Mouse (Mus musculus): ENCODE data around the gene Asic2. TPM values are rescaled to one million over a fixed set of nuclear protein-coding genes. Genes with fewer than 3 reads are reported as not detected.

Gene Asic2
- polyA plus RNA-seq, 2 experiments = 0.01 to 0.04 TPM

DNA sequence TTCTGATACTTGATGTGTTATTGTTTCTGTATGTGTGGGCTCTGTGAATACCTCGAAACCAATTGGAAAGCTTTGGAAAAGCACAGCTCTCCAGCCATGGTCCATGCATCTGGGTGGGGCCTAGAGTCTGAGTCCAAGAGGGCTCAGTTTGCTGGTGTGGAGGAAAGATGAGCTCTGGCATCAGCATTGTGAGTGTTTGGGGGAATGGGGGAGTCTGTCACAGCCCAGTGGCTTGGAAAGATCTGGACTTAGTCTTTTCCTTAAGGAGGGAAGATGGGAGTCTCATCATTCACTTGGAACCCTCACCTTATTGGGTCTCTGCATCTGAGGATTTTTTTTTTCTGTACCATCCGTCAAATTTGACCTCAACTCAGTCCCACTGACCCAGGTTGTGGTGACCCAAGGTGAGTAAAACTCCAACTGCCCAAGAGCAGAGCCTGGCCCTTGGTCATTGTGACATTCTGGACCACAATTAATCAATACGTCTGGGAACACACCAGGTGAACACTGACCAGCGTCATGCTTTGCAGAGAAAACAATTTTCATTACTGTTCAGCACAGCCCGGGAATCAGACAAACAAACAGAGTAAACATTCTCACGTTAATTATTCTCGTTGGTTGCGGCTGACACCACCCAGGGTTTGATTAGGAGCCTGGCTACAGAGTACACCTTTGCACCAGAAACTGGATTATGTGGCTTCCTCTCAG lies 594.1 kb downstream of the Asic2 start:
- ATAC-seq (ENCODE audit: insufficient read depth) (no peak), DNase-seq (ENCODE audit: low read depth in 3 of 3, low spot score in 3 of 3) (no peak)
- Histone ChIP-seq H3K27ac (no peak overlapping the region), H3K27me3 (ENCODE audit: control insufficient read depth, insufficient read depth, low read length) (no peaks in the 10 kb centered on the region), H3K9ac (replicated peaks) (no peak overlapping the region), H3K4me2 (ENCODE audit: low read depth) (no peak overlapping the region), H3K4me3 (ENCODE audit: insufficient read depth in 1 of 2, low read depth in 2 of 2, low read length in 2 of 2) (no peak overlapping the region), H3K36me3 (replicated peaks; ENCODE audit: control insufficient read depth, insufficient read depth, low read depth) (no peaks in the 10 kb centered on the region), H3K9me3 (ENCODE audit: control insufficient read depth, low read length) (no peaks in the 10 kb centered on the region), H3K4me1 (replicated peaks; ENCODE audit: control insufficient read depth in 2 of 2, insufficient read depth in 2 of 2, low read length in 1 of 2) (no peaks in the 10 kb centered on the region)
- WGBS (ENCODE audit: insufficient replicate concordance) = 47% methylated on average over 8 of the region's 8 CpGs
- TF ChIP-seq CTCF (IDR thresholded peaks at IDR 0.05; ENCODE audit: low read depth) = no peak
- no peak for TF ChIP-seq EP300 (IDR thresholded peaks at IDR 0.05; ENCODE audit: low read depth)

- no peaks in the 10 kb centered on the region for H3K4me1 ChIP-seq (replicated peaks; ENCODE audit: control insufficient read depth in 2 of 2, insufficient read depth in 2 of 2, low read length in 1 of 2)
- no peak overlapping the region for H3K4me3 ChIP-seq (ENCODE audit: insufficient read depth in 1 of 2, low read depth in 2 of 2, low read length in 2 of 2)
- no peak overlapping the region for H3K27ac ChIP-seq
- H3K9ac ChIP-seq (replicated peaks) = no peak overlapping the region
- TF ChIP-seq CTCF (IDR thresholded peaks at IDR 0.05; ENCODE audit: low read depth) (no peak), EP300 (IDR thresholded peaks at IDR 0.05; ENCODE audit: low read depth) (no peak)
- H3K27me3 ChIP-seq (ENCODE audit: control insufficient read depth, insufficient read depth, low read length) = no peaks in the 10 kb centered on the region
- DNase-seq (ENCODE audit: low read depth in 3 of 3, low spot score in 3 of 3) (no peak), ATAC-seq (ENCODE audit: insufficient read depth) (no peak)
- H3K9me3 ChIP-seq (ENCODE audit: control insufficient read depth, low read length) = no peaks in the 10 kb centered on the region
- no peak overlapping the region for H3K4me2 ChIP-seq (ENCODE audit: low read depth)
- WGBS (ENCODE audit: insufficient replicate concordance) = 58% methylated on average over 8 of the region's 8 CpGs
- no peaks in the 10 kb centered on the region for H3K36me3 ChIP-seq (replicated peaks; ENCODE audit: control insufficient read depth, insufficient read depth, low read depth)
Observed at GRCm38 (mm10) chr11:81371545-81371944, 596.7 kb downstream of the Asic2 start.

DNA sequence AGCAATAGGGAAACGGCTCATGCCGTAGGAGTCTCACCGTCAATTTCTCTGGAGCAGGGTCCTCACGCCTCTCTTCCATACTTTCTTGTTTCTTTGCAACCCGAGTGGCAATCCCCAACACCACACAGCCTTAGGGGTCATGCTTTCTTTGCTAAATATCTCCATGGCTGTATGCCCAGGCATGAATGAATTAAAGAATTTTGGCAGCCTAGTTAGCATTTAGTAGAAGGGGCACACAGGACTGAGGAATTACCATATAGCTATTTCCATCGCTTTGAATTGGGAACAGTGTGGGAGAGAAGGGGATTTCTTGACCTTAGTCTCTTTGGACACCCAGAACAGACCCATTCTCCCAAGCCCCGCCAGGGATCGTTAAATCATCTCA lies 597.8 kb downstream of the Asic2 start:
- no peak overlapping the region for H3K4me2 ChIP-seq (ENCODE audit: low read depth)
- ATAC-seq (ENCODE audit: insufficient read depth) (no peak), DNase-seq (ENCODE audit: low read depth in 3 of 3, low spot score in 3 of 3) (no peak)
- H3K9ac ChIP-seq (replicated peaks) = no peak overlapping the region
- H3K4me3 ChIP-seq (ENCODE audit: insufficient read depth in 1 of 2, low read depth in 2 of 2, low read length in 2 of 2) = no peak overlapping the region
- H3K36me3 ChIP-seq (replicated peaks; ENCODE audit: control insufficient read depth, insufficient read depth, low read depth) = no peaks in the 10 kb centered on the region
- H3K27me3 ChIP-seq (ENCODE audit: control insufficient read depth, insufficient read depth, low read length) = no peaks in the 10 kb centered on the region
- H3K27ac ChIP-seq = no peak overlapping the region
- no peaks in the 10 kb centered on the region for H3K4me1 ChIP-seq (replicated peaks; ENCODE audit: control insufficient read depth in 2 of 2, insufficient read depth in 2 of 2, low read length in 1 of 2)
- no peaks in the 10 kb centered on the region for H3K9me3 ChIP-seq (ENCODE audit: control insufficient read depth, low read length)
- TF ChIP-seq EP300 (IDR thresholded peaks at IDR 0.05; ENCODE audit: low read depth) (no peak), CTCF (IDR thresholded peaks at IDR 0.05; ENCODE audit: low read depth) (no peak)
- WGBS (ENCODE audit: insufficient replicate concordance) = 54% methylated on average over 8 of the region's 8 CpGs

GRCm38 (mm10) chr11:81369497-81370425 lies 598.5 kb downstream of the Asic2 start:
- TF ChIP-seq EP300 (IDR thresholded peaks at IDR 0.05; ENCODE audit: low read depth) (no peak), CTCF (IDR thresholded peaks at IDR 0.05; ENCODE audit: low read depth) (no peak)
- Histone ChIP-seq H3K4me2 (ENCODE audit: low read depth) (no peak overlapping the region), H3K4me3 (ENCODE audit: insufficient read depth in 1 of 2, low read depth in 2 of 2, low read length in 2 of 2) (no peak overlapping the region), H3K27me3 (ENCODE audit: control insufficient read depth, insufficient read depth, low read length) (no peaks in the 10 kb centered on the region), H3K27ac (no peak overlapping the region), H3K36me3 (replicated peaks; ENCODE audit: control insufficient read depth, insufficient read depth, low read depth) (no peaks in the 10 kb centered on the region), H3K9me3 (ENCODE audit: control insufficient read depth, low read length) (no peaks in the 10 kb centered on the region), H3K9ac (replicated peaks) (no peak overlapping the region), H3K4me1 (replicated peaks; ENCODE audit: control insufficient read depth in 2 of 2, insufficient read depth in 2 of 2, low read length in 1 of 2) (no peaks in the 10 kb centered on the region)
- DNase-seq (ENCODE audit: low read depth in 3 of 3, low spot score in 3 of 3) = no peak
- WGBS (ENCODE audit: insufficient replicate concordance) = 48% methylated on average over 10 of the region's 10 CpGs
- no peak for ATAC-seq (ENCODE audit: insufficient read depth)

- Histone ChIP-seq H3K27me3 (ENCODE audit: control insufficient read depth, insufficient read depth, low read length) (no peaks in the 10 kb centered on the region), H3K4me1 (replicated peaks; ENCODE audit: control insufficient read depth in 2 of 2, insufficient read depth in 2 of 2, low read length in 1 of 2) (no peaks in the 10 kb centered on the region), H3K27ac (no peak overlapping the region), H3K4me3 (ENCODE audit: insufficient read depth in 1 of 2, low read depth in 2 of 2, low read length in 2 of 2) (no peak overlapping the region), H3K9me3 (ENCODE audit: control insufficient read depth, low read length) (no peaks in the 10 kb centered on the region; the same call in 1 of the 2 replicates), H3K36me3 (replicated peaks; ENCODE audit: control insufficient read depth, insufficient read depth, low read depth) (no peaks in the 10 kb centered on the region), H3K4me2 (ENCODE audit: low read depth) (no peak overlapping the region), H3K9ac (replicated peaks) (no peak overlapping the region)
- no peak for DNase-seq (ENCODE audit: low read depth in 3 of 3, low spot score in 3 of 3)
- TF ChIP-seq EP300 (IDR thresholded peaks at IDR 0.05; ENCODE audit: low read depth) = no peak
- TF ChIP-seq CTCF (IDR thresholded peaks at IDR 0.05; ENCODE audit: low read depth) = peak; percentile 35
- ATAC-seq (ENCODE audit: insufficient read depth) = no peak
- WGBS (ENCODE audit: insufficient replicate concordance) = 76% methylated on average over 3 of the region's 3 CpGs
Observed at GRCm38 (mm10) chr11:81364442-81364841, 603.8 kb downstream of the Asic2 start.
